Mouse (Mus musculus): ENCODE data around the gene Olfr113. TPM values are rescaled to one million over a fixed set of nuclear protein-coding genes. Genes with fewer than 3 reads are reported as not detected.
"Not testable (repeated sequence)": the region's sequence is repeated elsewhere in the genome, so short reads cannot be mapped to it uniquely, and the experiment has no call there.

The Olfr113 gene
- total and polyA plus RNA-seq, 3 experiments, result not detected

GRCm38 (mm10) chr17:37543800-37544435 lies 33.5 kb downstream of the Olfr113 start:
- H3K4me3 ChIP-seq (replicated peaks in 1 of 3; ENCODE audit: low read depth in 2 of 3, low read length in 2 of 3, poor library complexity in 1 of 3), result no peak overlapping the region
- H3K79me2 ChIP-seq (replicated peaks; ENCODE audit: control insufficient read depth, extremely low read depth, insufficient read depth, poor library complexity, severe bottlenecking), result no peaks in the 10 kb centered on the region
- H3K4me1 ChIP-seq (ENCODE audit: control insufficient read depth in 1 of 2, insufficient read depth in 2 of 2), result peaks cover 0 to 3% of the 10 kb centered on the region in 2 experiments; a peak in 1 of 4 replicates
- no peak overlapping the region for H3K27ac ChIP-seq (ENCODE audit: insufficient read depth, low read depth)
- in situ Hi-C loops (cut with MboI; ENCODE audit: low pct_ligation_motif_present, low pct_unique_long_range_greater_than_20kb, low sequenced_read_pairs) (no loop called here), dilution Hi-C loops (cut with MboI; ENCODE audit: extremely low pct_ligation_motif_present, extremely low pct_unique_long_range_greater_than_20kb, low sequenced_read_pairs) (no loop called here)
- no peak for TF ChIP-seq POLR2A (IDR thresholded peaks at IDR 0.05; ENCODE audit: low read depth, low read length)
- TF ChIP-seq ZKSCAN1 (IDR thresholded peaks at IDR 0.05; ENCODE audit: borderline replicate concordance, low read depth, low read length), result no peak
- TF ChIP-seq HCFC1 (IDR thresholded peaks at IDR 0.05; ENCODE audit: low read depth, low read length), result no peak
- TF ChIP-seq CHD1 (IDR thresholded peaks at IDR 0.05; ENCODE audit: low read depth, low read length), result no peak
- no peak for TF ChIP-seq USF2 (conservative IDR thresholded peaks at IDR 0.05; ENCODE audit: low read depth, low read length)
- TF ChIP-seq JUND (conservative IDR thresholded peaks at IDR 0.05; ENCODE audit: low read depth, low read length), result no peak
- no peak for TF ChIP-seq CTCF (conservative IDR thresholded peaks at IDR 0.05 in 1 of 2, IDR thresholded peaks at IDR 0.05 in 1 of 2; ENCODE audit: low read depth in 2 of 2, low read length in 2 of 2)
- TF ChIP-seq TBP (conservative IDR thresholded peaks at IDR 0.05; ENCODE audit: low read depth, low read length), result no peak
- no peak for TF ChIP-seq SMC3 (IDR thresholded peaks at IDR 0.05; ENCODE audit: low read depth, low read length)
- no peak for TF ChIP-seq MXI1 (IDR thresholded peaks at IDR 0.05; ENCODE audit: low read depth, low read length)
- TF ChIP-seq GABPA (IDR thresholded peaks at IDR 0.05; ENCODE audit: insufficient replicate concordance, low read depth, low read length), result no peak
- no peak for TF ChIP-seq IRF4 (IDR thresholded peaks at IDR 0.05; ENCODE audit: low read depth, low read length)
- no peak for TF ChIP-seq KAT2A (IDR thresholded peaks at IDR 0.05; ENCODE audit: insufficient replicate concordance, low read length)
- no peak for TF ChIP-seq NRF1 (IDR thresholded peaks at IDR 0.05; ENCODE audit: low read depth, low read length)
- TF ChIP-seq POLR2AphosphoS2 (IDR thresholded peaks at IDR 0.05; ENCODE audit: low read depth, low read length), result no peak
- no peak for TF ChIP-seq EP300 (IDR thresholded peaks at IDR 0.05; ENCODE audit: low read length)
- no peak for TF ChIP-seq MYC (IDR thresholded peaks at IDR 0.05; ENCODE audit: low read depth, low read length)
- H3K27me3 ChIP-seq (replicated peaks), result no peaks in the 10 kb centered on the region
- H3K36me3 ChIP-seq (replicated peaks in 1 of 2; ENCODE audit: control insufficient read depth in 1 of 2, insufficient read depth in 1 of 2, low read length in 1 of 2), result no peaks in the 10 kb centered on the region
- H3K9me3 ChIP-seq (replicated peaks; ENCODE audit: low read length), result no peaks in the 10 kb centered on the region
- no peak overlapping the region for H3K4me2 ChIP-seq (ENCODE audit: insufficient read depth, low read depth, poor library complexity, severe bottlenecking)
- H3K9ac ChIP-seq (ENCODE audit: insufficient read depth, low read depth), result no peak overlapping the region
- no peak for DNase-seq (ENCODE audit: extremely low read depth)

GRCm38 (mm10) chr17:37541454-37542119 lies 35.9 kb downstream of the Olfr113 start:
- no peaks in the 10 kb centered on the region for H3K79me2 ChIP-seq (replicated peaks; ENCODE audit: control insufficient read depth, extremely low read depth, insufficient read depth, poor library complexity, severe bottlenecking)
- in situ Hi-C loops (cut with MboI; ENCODE audit: low pct_ligation_motif_present, low pct_unique_long_range_greater_than_20kb, low sequenced_read_pairs) (no loop called here), dilution Hi-C loops (cut with MboI; ENCODE audit: extremely low pct_ligation_motif_present, extremely low pct_unique_long_range_greater_than_20kb, low sequenced_read_pairs) (no loop called here)
- no peaks in the 10 kb centered on the region for H3K36me3 ChIP-seq (replicated peaks in 1 of 2; ENCODE audit: control insufficient read depth in 1 of 2, insufficient read depth in 1 of 2, low read length in 1 of 2)
- TF ChIP-seq TCF12 (IDR thresholded peaks at IDR 0.05; ENCODE audit: low read depth, low read length) (no peak), IRF4 (IDR thresholded peaks at IDR 0.05; ENCODE audit: low read depth, low read length) (no peak)
- no peak overlapping the region for H3K4me3 ChIP-seq (replicated peaks in 1 of 3; ENCODE audit: low read depth in 2 of 3, low read length in 2 of 3, poor library complexity in 1 of 3)
- H3K9me3 ChIP-seq (replicated peaks; ENCODE audit: low read length), result no peaks in the 10 kb centered on the region
- DNase-seq (ENCODE audit: extremely low read depth), result no peak
- no peak overlapping the region for H3K27ac ChIP-seq (ENCODE audit: insufficient read depth, low read depth)
- peaks cover 0 to 3% of the 10 kb centered on the region in 2 experiments; a peak in 1 of 4 replicates for H3K4me1 ChIP-seq (ENCODE audit: control insufficient read depth in 1 of 2, insufficient read depth in 2 of 2)
- no peak overlapping the region for H3K4me2 ChIP-seq (ENCODE audit: insufficient read depth, low read depth, poor library complexity, severe bottlenecking)
- no peak overlapping the region for H3K9ac ChIP-seq (ENCODE audit: insufficient read depth, low read depth)
- H3K27me3 ChIP-seq (replicated peaks), result no peaks in the 10 kb centered on the region

DNA sequence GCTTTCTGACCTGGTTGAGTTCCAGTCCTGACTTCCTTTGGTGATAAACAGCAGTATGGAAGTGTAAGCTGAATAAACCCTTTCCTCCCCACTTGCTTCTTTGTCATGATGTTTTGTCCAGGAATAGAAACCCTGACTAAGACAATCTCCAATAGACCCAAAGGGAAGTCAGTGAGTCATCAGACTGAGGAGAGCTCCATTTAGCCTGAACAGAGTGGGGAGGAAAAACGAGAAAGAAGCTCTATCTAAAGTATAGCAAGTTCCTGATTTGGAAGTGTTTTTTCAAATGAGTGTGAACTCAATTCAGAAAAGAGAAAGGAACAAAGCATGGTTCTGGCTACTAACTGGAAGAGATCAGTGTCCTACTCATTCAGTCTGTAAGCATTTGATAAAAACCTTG lies 39.0 kb downstream of the Olfr113 start:
- H3K27me3 ChIP-seq (replicated peaks); H3K4me2 ChIP-seq (ENCODE audit: insufficient read depth, low read depth, poor library complexity, severe bottlenecking); H3K9ac ChIP-seq (ENCODE audit: insufficient read depth, low read depth); H3K9me3 ChIP-seq (replicated peaks; ENCODE audit: low read length); dilution Hi-C loops (cut with MboI; ENCODE audit: extremely low pct_ligation_motif_present, extremely low pct_unique_long_range_greater_than_20kb, low sequenced_read_pairs); in situ Hi-C loops (cut with MboI; ENCODE audit: low pct_ligation_motif_present, low pct_unique_long_range_greater_than_20kb, low sequenced_read_pairs); H3K4me1 ChIP-seq (ENCODE audit: control insufficient read depth in 1 of 2, insufficient read depth in 2 of 2); H3K36me3 ChIP-seq (replicated peaks in 1 of 2; ENCODE audit: control insufficient read depth in 1 of 2, insufficient read depth in 1 of 2, low read length in 1 of 2); H3K79me2 ChIP-seq (replicated peaks; ENCODE audit: control insufficient read depth, extremely low read depth, insufficient read depth, poor library complexity, severe bottlenecking); DNase-seq (ENCODE audit: extremely low read depth); H3K4me3 ChIP-seq (replicated peaks in 1 of 3; ENCODE audit: low read depth in 2 of 3, low read length in 2 of 3, poor library complexity in 1 of 3); H3K27ac ChIP-seq (ENCODE audit: insufficient read depth, low read depth): not testable (repeated sequence)

Measured in CH12.LX (cell line).